Mouse (Mus musculus) frontal cortex, postnatal 14 days (tissue): Measurements from ENCODE around the gene Gm20795.
"Not testable (repeated sequence)": the region's sequence is repeated elsewhere in the genome, so short reads cannot be mapped to it uniquely, and the experiment has no call there.

ENCODE experiments used
- DNase-seq, 2 experiments: peaks; one replicate each; pipeline ENCODE4 v3.0.0; 2022; ENCODE audit warnings: low spot score in 2 of 2

Gene Gm20795

GRCm38 (mm10) chrY:40804614-40805013, at the start of gene Gm20795:
Gm20795 (plus strand) TSS chrY:40804914.
- not testable (repeated sequence) for DNase-seq

GRCm38 (mm10) chrY:40775665-40776064, 29.0 kb upstream of the Gm20795 start, which contains the start of gene Gm21797:
Gm21797 (minus strand) TSS chrY:40775765.
- DNase-seq, result not testable (repeated sequence)
